Comparison of ENCODE assay signal across 8 mouse cellular contexts in genomic region chr10:81349146-81349545, GRCm38 (mm10). TPM values are rescaled to one million over a fixed set of nuclear protein-coding genes. Genes with fewer than 3 reads are reported as not detected.
DNase-seq lines count a peak whose midpoint lies in the region; ATAC-seq and TF ChIP-seq lines count a peak whose summit lies in the region.

No protein-coding gene starts in this region.

- peaks cover 43% of the 10 kb centered on the region for H3K4me1 ChIP-seq in embryonic facial prominence, embryonic 15.5 days
- H3K4me1 ChIP-seq in intestine, embryonic 15.5 days (replicated peaks): peaks cover 37% of the 10 kb centered on the region
- peaks cover 47% of the 10 kb centered on the region for H3K4me1 ChIP-seq in liver, postnatal 0 days (ENCODE audit: insufficient read depth)
- H3K4me1 ChIP-seq in stomach, embryonic 15.5 days: peaks cover 38% of the 10 kb centered on the region

- peaks cover 13% of the 10 kb centered on the region for H3K36me3 ChIP-seq in embryonic facial prominence, embryonic 15.5 days
- H3K36me3 ChIP-seq in intestine, embryonic 15.5 days: 0 out of 2 replicates have a peak, but pooled peaks cover 9% of the 10 kb centered on the region
- peaks cover 10% of the 10 kb centered on the region for H3K36me3 ChIP-seq in liver, postnatal 0 days (replicated peaks; ENCODE audit: insufficient read depth, low read length)
- H3K36me3 ChIP-seq in stomach, embryonic 15.5 days: peaks cover 16% of the 10 kb centered on the region

- no peak for ATAC-seq in embryonic facial prominence, embryonic 15.5 days (ENCODE audit: insufficient number of reproducible peaks, low FRiP score, low TSS enrichment, low read depth)
- ATAC-seq in intestine, embryonic 15.5 days: peak; percentile 35
- no peak for ATAC-seq in liver, postnatal 0 days
- peak; percentile 35; the same call in 1 of the 2 replicates for ATAC-seq in stomach, embryonic 15.5 days (ENCODE audit: insufficient read depth, low FRiP score, low read depth)

- H3K4me2 ChIP-seq in embryonic facial prominence, embryonic 15.5 days (replicated peaks): peak overlapping the region; percentile 86
- peak overlapping the region; percentile 84 for H3K4me2 ChIP-seq in intestine, embryonic 15.5 days (replicated peaks)
- peak overlapping the region; percentile 99 for H3K4me2 ChIP-seq in liver, postnatal 0 days (ENCODE audit: low read depth, low read length)
- peak overlapping the region; percentile 77 for H3K4me2 ChIP-seq in stomach, embryonic 15.5 days

- H3K9ac ChIP-seq in embryonic facial prominence, embryonic 15.5 days: 0 out of 2 replicates have a peak overlapping the region, but pooled peaks have one; percentile 59
- peak overlapping the region; percentile 82 for H3K9ac ChIP-seq in intestine, embryonic 15.5 days
- peak overlapping the region; percentile 87 for H3K9ac ChIP-seq in liver, postnatal 0 days (replicated peaks)
- no peak overlapping the region for H3K9ac ChIP-seq in stomach, embryonic 15.5 days

- peak; percentile 64 for DNase-seq in urinary bladder, postnatal 14 days (ENCODE audit: low spot score)
- no peak for DNase-seq in urinary bladder, postnatal 10 days (ENCODE audit: low spot score)
- peak; percentile 71 for DNase-seq in liver, postnatal 0 days
- no peak for DNase-seq in right cerebral cortex, postnatal 14 days
- DNase-seq in gastrocnemius, adult 18-20 months (ENCODE audit: low spot score): no peak

- WGBS in embryonic facial prominence, embryonic 15.5 days: 3% methylated on average over 12 of the region's 12 CpGs
- 4% methylated on average over 12 of the region's 12 CpGs for WGBS in intestine, embryonic 15.5 days
- 12% methylated on average over 12 of the region's 12 CpGs for WGBS in liver, postnatal 0 days (ENCODE audit: insufficient replicate concordance)
- 6% methylated on average over 12 of the region's 12 CpGs for WGBS in stomach, embryonic 15.5 days

- H3K27ac ChIP-seq in embryonic facial prominence, embryonic 15.5 days (replicated peaks): peak overlapping the region; percentile 67
- H3K27ac ChIP-seq in intestine, embryonic 15.5 days: peak overlapping the region; percentile 45; the same call in 1 of the 2 replicates
- H3K27ac ChIP-seq in liver, postnatal 0 days (ENCODE audit: low read depth): peak overlapping the region; percentile 89
- H3K27ac ChIP-seq in stomach, embryonic 15.5 days: peak overlapping the region; percentile 76

- H3K9me3 ChIP-seq in embryonic facial prominence, embryonic 15.5 days (replicated peaks): no peaks in the 10 kb centered on the region
- no peaks in the 10 kb centered on the region for H3K9me3 ChIP-seq in intestine, embryonic 15.5 days
- no peaks in the 10 kb centered on the region for H3K9me3 ChIP-seq in liver, postnatal 0 days (ENCODE audit: low read length)
- H3K9me3 ChIP-seq in stomach, embryonic 15.5 days: no peaks in the 10 kb centered on the region

- peak overlapping the region; percentile 64 for H3K4me3 ChIP-seq in embryonic facial prominence, embryonic 15.5 days (replicated peaks)
- H3K4me3 ChIP-seq in intestine, embryonic 15.5 days (replicated peaks): peak overlapping the region; percentile 78
- H3K4me3 ChIP-seq in liver, postnatal 0 days (ENCODE audit: low read depth, low read length): peak overlapping the region; percentile 89
- H3K4me3 ChIP-seq in stomach, embryonic 15.5 days (replicated peaks): peak overlapping the region; percentile 81

- no peak for TF ChIP-seq CTCF in liver, postnatal 0 days (IDR thresholded peaks at IDR 0.05; ENCODE audit: low read depth)

- H3K27me3 ChIP-seq in embryonic facial prominence, embryonic 15.5 days: peaks cover 8% of the 10 kb centered on the region
- no peaks in the 10 kb centered on the region; the same call in 1 of the 2 replicates for H3K27me3 ChIP-seq in intestine, embryonic 15.5 days (replicated peaks)
- H3K27me3 ChIP-seq in liver, postnatal 0 days (ENCODE audit: insufficient read depth, low read length): peaks cover 6% of the 10 kb centered on the region; the same call in 1 of the 2 replicates
- 0 out of 2 replicates have a peak, but pooled peaks cover 6% of the 10 kb centered on the region for H3K27me3 ChIP-seq in stomach, embryonic 15.5 days (replicated peaks)

- no peak for TF ChIP-seq EP300 in liver, postnatal 0 days (IDR thresholded peaks at IDR 0.05; ENCODE audit: low read depth)

RNA-seq across cellular contexts. Expression of gene Hmg20b, which starts 1.1 kb away (rescaled TPM):
- polyA plus RNA-seq in embryonic facial prominence, embryonic 15.5 days (2015; fragmentation: Nextera tagmentation; extraction: Ambion mirVana): 94.7 and 96.1 TPM in 2 replicates
- 71.2 and 71.7 TPM in 2 replicates for polyA plus RNA-seq in intestine, embryonic 15.5 days (2015; fragmentation: Nextera tagmentation; extraction: Ambion mirVana)
- 26.4 and 27.1 TPM in 2 replicates for polyA plus RNA-seq in liver, postnatal 0 days (2015; fragmentation: Nextera tagmentation; extraction: Ambion mirVana)
- polyA plus RNA-seq in stomach, embryonic 15.5 days (2015; fragmentation: Nextera tagmentation; extraction: Ambion mirVana): 78.8 and 79.1 TPM in 2 replicates
- 10 to 100 TPM; 14.7 to 19.6 TPM for total RNA-seq in gastrocnemius, adult 18-20 months (2021)

RNA-seq across cellular contexts. Expression of gene Gipc3, which starts 6.1 kb away (rescaled TPM):
- 0.29 and 0.35 TPM in 2 replicates for polyA plus RNA-seq in embryonic facial prominence, embryonic 15.5 days (2015; fragmentation: Nextera tagmentation; extraction: Ambion mirVana)
- 0.06 TPM in 1 of 2 replicates, not detected in the other for polyA plus RNA-seq in intestine, embryonic 15.5 days (2015; fragmentation: Nextera tagmentation; extraction: Ambion mirVana)
- polyA plus RNA-seq in liver, postnatal 0 days (2015; fragmentation: Nextera tagmentation; extraction: Ambion mirVana): 0.02 and 0.08 TPM in 2 replicates
- polyA plus RNA-seq in stomach, embryonic 15.5 days (2015; fragmentation: Nextera tagmentation; extraction: Ambion mirVana): 0.04 and 0.12 TPM in 2 replicates
- 1 to 10 TPM in 1 of 2 experiments, under 1 TPM in 1; 0.39 to 1.4 TPM for total RNA-seq in gastrocnemius, adult 18-20 months (2021)

RNA-seq across cellular contexts. Expression of gene Mfsd12, which starts 8.1 kb away (rescaled TPM):
- polyA plus RNA-seq in embryonic facial prominence, embryonic 15.5 days (2015; fragmentation: Nextera tagmentation; extraction: Ambion mirVana): 15.8 and 16.2 TPM in 2 replicates
- 19.9 and 23.8 TPM in 2 replicates for polyA plus RNA-seq in intestine, embryonic 15.5 days (2015; fragmentation: Nextera tagmentation; extraction: Ambion mirVana)
- polyA plus RNA-seq in liver, postnatal 0 days (2015; fragmentation: Nextera tagmentation; extraction: Ambion mirVana): 6.8 and 7.9 TPM in 2 replicates
- 12.8 and 13.6 TPM in 2 replicates for polyA plus RNA-seq in stomach, embryonic 15.5 days (2015; fragmentation: Nextera tagmentation; extraction: Ambion mirVana)
- 1 to 10 TPM; 2.3 to 2.8 TPM for total RNA-seq in gastrocnemius, adult 18-20 months (2021)

RNA-seq across cellular contexts. Expression of gene 4930404N11Rik, which starts 16.5 kb away (rescaled TPM):
- polyA plus RNA-seq in embryonic facial prominence, embryonic 15.5 days (2015; fragmentation: Nextera tagmentation; extraction: Ambion mirVana): 0.73 and 1.3 TPM in 2 replicates
- polyA plus RNA-seq in intestine, embryonic 15.5 days (2015; fragmentation: Nextera tagmentation; extraction: Ambion mirVana): 1.0 and 2.2 TPM in 2 replicates
- 0.71 and 0.94 TPM in 2 replicates for polyA plus RNA-seq in liver, postnatal 0 days (2015; fragmentation: Nextera tagmentation; extraction: Ambion mirVana)
- 1.2 and 1.5 TPM in 2 replicates for polyA plus RNA-seq in stomach, embryonic 15.5 days (2015; fragmentation: Nextera tagmentation; extraction: Ambion mirVana)
- total RNA-seq in gastrocnemius, adult 18-20 months (2021): under 1 TPM; 0.23 to 0.66 TPM

RNA-seq across cellular contexts. Expression of gene Tbxa2r, which starts 20.6 kb away (rescaled TPM):
- 13.2 and 14.2 TPM in 2 replicates for polyA plus RNA-seq in embryonic facial prominence, embryonic 15.5 days (2015; fragmentation: Nextera tagmentation; extraction: Ambion mirVana)
- polyA plus RNA-seq in intestine, embryonic 15.5 days (2015; fragmentation: Nextera tagmentation; extraction: Ambion mirVana): 21.3 and 21.7 TPM in 2 replicates
- polyA plus RNA-seq in liver, postnatal 0 days (2015; fragmentation: Nextera tagmentation; extraction: Ambion mirVana): 5.2 and 5.4 TPM in 2 replicates
- 23.5 and 25.3 TPM in 2 replicates for polyA plus RNA-seq in stomach, embryonic 15.5 days (2015; fragmentation: Nextera tagmentation; extraction: Ambion mirVana)
- total RNA-seq in gastrocnemius, adult 18-20 months (2021): under 1 TPM; 0.16 to 0.55 TPM

Comparison
In these comparisons a context has a peak if more than half of its experiments do, and no peak if none do; other contexts are left out.
1. DNase-seq: peak in urinary bladder, postnatal 14 days (single experiment) and liver, postnatal 0 days (single experiment); none in urinary bladder, postnatal 10 days (single experiment), right cerebral cortex, postnatal 14 days (single experiment) and gastrocnemius, adult 18-20 months (single experiment).
2. ATAC-seq: peak in intestine, embryonic 15.5 days (single experiment) and stomach, embryonic 15.5 days (single experiment); none in embryonic facial prominence, embryonic 15.5 days (single experiment) and liver, postnatal 0 days (single experiment).
3. Peak in every context shown above with its lines, with median percentiles within 50 percentile points of each other: H3K27ac ChIP-seq, H3K4me2 ChIP-seq and H3K4me3 ChIP-seq.